20 mouse cellular contexts compared by ENCODE assay signal in the genomic region with DNA sequence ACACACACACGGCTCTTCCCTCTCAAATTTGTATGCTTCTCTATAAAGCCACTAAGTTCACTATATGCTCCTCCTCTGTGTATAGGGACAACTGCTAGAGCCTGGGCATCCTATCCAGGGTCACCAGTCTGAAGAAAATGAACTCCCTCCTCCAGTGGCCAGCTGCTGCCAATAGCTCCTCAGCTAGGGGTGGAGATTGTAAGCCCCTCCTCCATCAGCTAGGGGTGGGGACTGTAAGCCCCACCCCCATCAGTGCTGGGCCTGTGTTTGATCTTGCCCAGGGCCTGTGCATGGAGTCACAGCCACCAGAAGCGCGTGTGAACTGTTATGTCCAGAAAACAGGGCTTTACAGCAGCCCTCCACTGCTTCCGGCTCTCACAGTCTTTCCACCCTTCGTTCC.
"Had no signal": no experiment of that assay in that cellular context is flagged by ENCODE, and none has a peak within 500 bp of the region (broad histone marks: within the 10 kb centered on the region; RNA-seq: fewer than 3 reads in every experiment).

No protein-coding gene starts in this region.

- H3K36me3 ChIP-seq: limb, embryonic 10.5 days; limb, embryonic 13.5 days; liver, embryonic 13.5 days; midbrain, embryonic 10.5 days; midbrain, embryonic 15.5 days; neural tube, embryonic 12.5 days; neural tube, embryonic 15.5 days had no signal

- H3K9ac ChIP-seq: limb, embryonic 13.5 days; liver, embryonic 13.5 days; midbrain, embryonic 15.5 days; neural tube, embryonic 12.5 days; neural tube, embryonic 15.5 days had no signal

- ATAC-seq: intestine, embryonic 16.5 days; lung, postnatal 0 days; midbrain, embryonic 15.5 days had no signal

- H3K27ac ChIP-seq: layer of hippocampus, adult 2 months; limb, embryonic 10.5 days; limb, embryonic 13.5 days; liver, embryonic 13.5 days; midbrain, embryonic 10.5 days; midbrain, embryonic 15.5 days; neural tube, embryonic 12.5 days; neural tube, embryonic 15.5 days; stomach, postnatal 0 days had no signal

- H3K4me3 ChIP-seq: layer of hippocampus, adult 2 months; limb, embryonic 10.5 days; limb, embryonic 13.5 days; liver, embryonic 13.5 days; midbrain, embryonic 10.5 days; midbrain, embryonic 15.5 days; neural tube, embryonic 12.5 days; neural tube, embryonic 15.5 days had no signal

- H3K9me3 ChIP-seq: limb, embryonic 10.5 days; limb, embryonic 13.5 days; liver, embryonic 13.5 days; midbrain, embryonic 10.5 days; midbrain, embryonic 15.5 days; neural tube, embryonic 12.5 days; neural tube, embryonic 15.5 days had no signal

- H3K27me3 ChIP-seq: limb, embryonic 13.5 days had no signal

- DNase-seq: kidney, adult 18-20 months; kidney, adult 9 months; kidney, postnatal 14 days; layer of hippocampus, adult 9-11 months; liver, embryonic 13.5 days; lung, adult 2 months; lung, postnatal 4 days; thymus, adult 2 months; thymus, postnatal 14 days; thymus, postnatal 4 days had no signal

- H3K4me2 ChIP-seq: limb, embryonic 13.5 days; liver, embryonic 13.5 days; midbrain, embryonic 15.5 days; neural tube, embryonic 12.5 days; neural tube, embryonic 15.5 days had no signal
